Mouse (Mus musculus): ENCODE results near the gene Gmppb.

The Gmppb gene

GRCm38 (mm10) chr9:108051931-108052220, 2.8 kb downstream of the Gmppb start:
- no peak for DNase-seq

- DNase-seq = no peak
Observed at GRCm38 (mm10) chr9:108052411-108052810, 3.4 kb downstream of the Gmppb start.

GRCm38 (mm10) chr9:108052885-108053664, 4.0 kb downstream of the Gmppb start, which contains the start of gene Amigo3:
TSS of gene Amigo3 (plus strand) at chr9:108053159.
- peak; percentile 97 for DNase-seq

GRCm38 (mm10) chr9:108053665-108054225, 4.7 kb downstream of the Gmppb start:
- DNase-seq = no peak

GRCm38 (mm10) chr9:108054331-108055040, 5.4 kb downstream of the Gmppb start:
- DNase-seq = no peak

GRCm38 (mm10) chr9:108055061-108055460, 6.0 kb downstream of the Gmppb start:
- DNase-seq = no peak

- DNase-seq = no peak
Observed at GRCm38 (mm10) chr9:108055661-108056237, 6.7 kb downstream of the Gmppb start.

GRCm38 (mm10) chr9:108056361-108057261, 7.6 kb downstream of the Gmppb start:
- DNase-seq = no peak

GRCm38 (mm10) chr9:108057262-108057562, 8.2 kb downstream of the Gmppb start:
- DNase-seq = no peak

GRCm38 (mm10) chr9:108058291-108058690, 9.2 kb downstream of the Gmppb start:
- no peak for DNase-seq

- no peak for DNase-seq
Observed at GRCm38 (mm10) chr9:108062142-108062541, 13.1 kb downstream of the Gmppb start.

- DNase-seq = no peak
Observed at GRCm38 (mm10) chr9:108063361-108063760, 14.3 kb downstream of the Gmppb start.

GRCm38 (mm10) chr9:108065491-108066011, 16.5 kb downstream of the Gmppb start:
- peak; percentile 52 for DNase-seq

- no peak for DNase-seq
Observed at GRCm38 (mm10) chr9:108067199-108067598, 18.2 kb downstream of the Gmppb start.

- peak; percentile 79 for DNase-seq
Observed at GRCm38 (mm10) chr9:108067900-108068299, 18.9 kb downstream of the Gmppb start.

- no peak for DNase-seq
Observed at GRCm38 (mm10) chr9:108069007-108069406, 20.0 kb downstream of the Gmppb start.

GRCm38 (mm10) chr9:108069529-108069928, 20.5 kb downstream of the Gmppb start:
- DNase-seq = no peak

GRCm38 (mm10) chr9:108071801-108072200, 22.8 kb downstream of the Gmppb start:
- DNase-seq = no peak

- no peak for DNase-seq
Observed at GRCm38 (mm10) chr9:108072481-108072924, 23.5 kb downstream of the Gmppb start.

GRCm38 (mm10) chr9:108073141-108073930, 24.3 kb downstream of the Gmppb start:
- no peak for DNase-seq

GRCm38 (mm10) chr9:108080168-108080567, 31.1 kb downstream of the Gmppb start, which contains the start of gene Mst1:
TSS of gene Mst1 (plus strand) at chr9:108080436.
- no peak for DNase-seq

GRCm38 (mm10) chr9:108082549-108082948, 33.5 kb downstream of the Gmppb start:
- DNase-seq = no peak

Measured in right cerebral cortex, postnatal 4 days (tissue).